Mouse (Mus musculus): ENCODE results near the gene Spata13.

The Spata13 gene

GRCm38 (mm10) chr14:60715686-60716085, 81.9 kb downstream of the Spata13 start:
- no peak for DNase-seq (ENCODE audit: low spot score in 2 of 2)

DNA sequence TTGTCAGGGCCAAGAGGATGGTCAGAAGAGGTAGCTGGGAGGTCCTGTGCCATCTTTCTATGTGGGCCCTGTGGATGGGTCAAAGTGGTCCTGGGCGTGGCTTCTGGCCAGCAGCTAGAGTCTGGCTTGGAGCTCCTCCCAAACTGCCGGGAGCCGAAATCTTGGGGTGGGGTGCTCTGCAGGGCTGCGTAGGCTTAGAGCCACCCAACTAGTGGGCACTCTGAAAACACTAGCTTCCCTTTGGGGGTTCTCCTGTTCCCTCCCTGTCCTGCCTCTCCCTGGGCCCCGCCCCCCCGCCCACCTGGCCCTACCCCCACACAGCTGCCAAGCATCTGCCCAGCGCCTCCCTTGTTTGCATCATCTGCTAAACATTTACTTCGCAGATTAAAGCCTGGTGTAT, 87.5 kb downstream of the Spata13 start:
- DNase-seq (ENCODE audit: low spot score in 2 of 2) = peak in 1 of 2 experiments; percentile 37

GRCm38 (mm10) chr14:60721938-60722337, 88.1 kb downstream of the Spata13 start:
- no peak for DNase-seq (ENCODE audit: low spot score in 2 of 2)

DNA sequence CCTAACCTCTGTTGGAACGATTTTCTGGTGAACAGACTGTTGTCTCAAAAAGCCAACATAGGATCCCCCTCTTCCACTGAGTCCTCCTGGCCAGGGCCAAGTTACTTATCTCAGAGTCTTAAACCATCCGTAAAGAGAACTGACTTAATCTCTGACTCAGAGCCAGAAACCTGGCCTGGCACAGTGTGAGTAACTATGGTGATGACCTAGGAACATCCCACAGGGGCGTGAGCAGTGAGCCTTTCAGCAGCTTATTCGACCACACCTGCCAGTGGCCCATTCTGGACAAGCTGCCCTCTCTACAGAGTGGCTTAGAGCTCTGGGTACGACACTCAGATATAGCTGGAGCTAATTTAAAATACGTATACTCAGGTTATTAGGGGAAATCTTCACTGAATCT, 92.3 kb downstream of the Spata13 start:
- no peak for DNase-seq (ENCODE audit: low spot score in 2 of 2)

DNA sequence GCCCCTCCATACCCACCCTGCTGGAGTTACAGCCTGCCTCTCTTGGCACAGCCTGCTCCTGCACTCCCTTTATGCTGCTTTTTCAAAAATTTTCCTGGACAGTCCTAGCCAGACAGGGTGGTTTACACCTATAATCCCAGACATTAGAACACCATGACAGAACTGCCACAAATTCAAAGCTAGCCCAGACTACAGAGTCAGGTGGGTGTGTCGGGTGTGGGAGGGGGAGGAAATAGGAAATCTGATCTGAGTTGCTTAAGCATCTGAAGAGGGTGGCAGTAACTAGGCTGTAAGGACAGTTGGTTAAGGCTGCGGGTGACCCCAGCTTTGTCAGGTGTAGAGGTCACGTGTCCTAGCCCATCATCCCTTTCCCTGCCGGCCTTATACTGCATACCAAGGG, 93.3 kb downstream of the Spata13 start:
- DNase-seq (ENCODE audit: low spot score in 2 of 2) = no peak

DNA sequence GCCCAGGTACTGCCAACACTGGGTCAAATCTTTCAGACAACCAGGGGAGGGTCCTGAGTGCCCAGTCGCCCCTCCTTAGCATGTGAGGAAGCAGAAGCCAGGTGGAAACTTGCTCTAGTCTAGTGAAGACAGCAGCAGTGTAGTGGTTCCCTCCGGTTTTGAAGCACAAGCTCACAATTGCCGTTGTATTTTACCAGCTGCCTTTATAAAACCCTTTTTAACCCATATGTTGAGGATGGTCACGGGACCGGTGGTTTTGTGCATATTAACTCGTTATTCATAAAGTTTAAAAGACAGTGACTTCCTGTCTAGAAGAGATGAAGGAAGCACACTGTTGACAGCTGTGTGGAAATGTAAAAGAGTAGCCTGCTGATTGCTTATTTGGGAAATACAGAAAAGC, 98.3 kb downstream of the Spata13 start:
- DNase-seq (ENCODE audit: low spot score in 2 of 2) = peak in 1 of 2 experiments; percentile 39

GRCm38 (mm10) chr14:60732787-60733186, 99.0 kb downstream of the Spata13 start:
- DNase-seq (ENCODE audit: low spot score in 2 of 2) = no peak

GRCm38 (mm10) chr14:60733706-60734105, 99.9 kb downstream of the Spata13 start:
- no peak for DNase-seq (ENCODE audit: low spot score in 2 of 2)

DNA sequence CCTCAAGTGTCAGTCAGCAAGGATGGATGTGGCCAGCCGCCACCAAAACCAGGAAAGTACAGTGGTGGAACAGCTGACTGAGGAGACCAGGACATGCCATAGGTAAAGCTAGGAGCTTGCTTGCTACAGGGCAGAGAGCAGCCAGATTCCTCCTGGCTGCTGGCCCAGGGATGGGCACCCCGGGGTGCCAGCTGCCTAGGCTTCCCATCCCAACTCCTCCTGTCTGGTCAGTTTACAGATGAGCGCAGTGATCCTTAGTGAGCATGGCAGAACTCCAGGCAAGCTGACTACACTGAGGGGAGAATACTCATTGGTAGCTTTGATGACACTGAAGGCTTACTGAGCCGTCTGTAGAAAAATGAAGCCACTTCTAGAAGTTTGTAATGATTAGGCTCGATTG, 101.4 kb downstream of the Spata13 start:
- DNase-seq (ENCODE audit: low spot score in 2 of 2) = no peak

GRCm38 (mm10) chr14:60735848-60736547, 102.2 kb downstream of the Spata13 start:
- DNase-seq (ENCODE audit: low spot score in 2 of 2) = no peak

- peak; percentile 73 to 80 for DNase-seq (ENCODE audit: low spot score in 2 of 2)
Measured at GRCm38 (mm10) chr14:60736591-60737192, 102.9 kb downstream of the Spata13 start.

- no peak for DNase-seq (ENCODE audit: low spot score in 2 of 2)
Measured at GRCm38 (mm10) chr14:60737202-60737611, 103.4 kb downstream of the Spata13 start.

- peak in 1 of 2 experiments; percentile 46 for DNase-seq (ENCODE audit: low spot score in 2 of 2)
Measured at GRCm38 (mm10) chr14:60738434-60738938, 104.7 kb downstream of the Spata13 start.

- DNase-seq (ENCODE audit: low spot score in 2 of 2) = no peak
Measured at GRCm38 (mm10) chr14:60739155-60739554, 105.4 kb downstream of the Spata13 start.

- peak in 1 of 2 experiments; percentile 26 for DNase-seq (ENCODE audit: low spot score in 2 of 2)
Measured at GRCm38 (mm10) chr14:60739616-60740015, 105.8 kb downstream of the Spata13 start.

DNA sequence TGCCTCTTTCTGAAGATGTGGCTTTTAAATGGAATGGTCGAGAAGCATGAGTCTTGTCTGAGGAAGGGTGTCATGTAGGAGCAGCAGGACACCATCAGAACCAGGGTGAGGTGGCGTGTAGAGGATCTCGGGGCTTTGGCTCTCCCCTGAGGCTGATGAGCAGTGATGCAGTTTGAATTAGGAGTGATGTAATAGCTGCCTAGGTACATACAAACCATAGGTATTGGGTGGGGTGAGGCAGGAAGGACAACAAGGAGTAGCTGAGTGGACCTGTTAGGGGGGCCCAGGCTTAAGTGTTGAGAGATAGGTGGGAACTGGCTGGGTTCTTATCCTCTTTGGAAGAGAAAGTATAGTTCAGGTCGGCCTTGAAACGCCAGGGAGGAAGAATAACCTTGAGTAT, 106.7 kb downstream of the Spata13 start:
- DNase-seq (ENCODE audit: low spot score in 2 of 2) = no peak

GRCm38 (mm10) chr14:60741033-60741432, 107.2 kb downstream of the Spata13 start:
- DNase-seq (ENCODE audit: low spot score in 2 of 2) = no peak

DNA sequence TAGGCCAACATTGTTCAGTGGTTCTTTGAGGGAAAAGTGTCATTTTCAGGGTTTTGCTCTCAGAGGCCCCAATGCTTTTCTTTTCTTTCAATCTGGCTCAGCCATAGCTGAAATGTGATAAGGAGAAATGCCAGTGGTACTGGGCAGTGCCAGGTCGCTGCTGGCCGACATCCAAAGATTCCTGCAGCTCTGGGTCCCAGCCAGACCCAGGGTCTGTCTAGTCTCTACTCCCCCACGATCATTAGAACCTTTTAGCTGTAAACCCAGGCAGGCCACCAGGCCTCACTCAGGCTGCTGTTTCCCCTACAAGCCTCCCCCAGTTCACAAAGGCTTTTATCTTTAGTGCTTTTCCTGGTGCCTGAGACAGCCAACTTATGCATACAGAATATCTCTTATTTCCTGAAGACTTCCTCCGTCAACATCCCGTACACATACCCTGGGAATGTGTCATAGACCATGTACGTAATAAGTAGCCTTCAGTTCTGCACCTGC, 107.7 kb downstream of the Spata13 start:
- DNase-seq (ENCODE audit: low spot score in 2 of 2) = no peak

GRCm38 (mm10) chr14:60743681-60744080, 109.9 kb downstream of the Spata13 start:
- DNase-seq (ENCODE audit: low spot score in 2 of 2) = no peak

- DNase-seq (ENCODE audit: low spot score in 2 of 2) = no peak
Measured at GRCm38 (mm10) chr14:60745201-60745600, 111.4 kb downstream of the Spata13 start.

DNA sequence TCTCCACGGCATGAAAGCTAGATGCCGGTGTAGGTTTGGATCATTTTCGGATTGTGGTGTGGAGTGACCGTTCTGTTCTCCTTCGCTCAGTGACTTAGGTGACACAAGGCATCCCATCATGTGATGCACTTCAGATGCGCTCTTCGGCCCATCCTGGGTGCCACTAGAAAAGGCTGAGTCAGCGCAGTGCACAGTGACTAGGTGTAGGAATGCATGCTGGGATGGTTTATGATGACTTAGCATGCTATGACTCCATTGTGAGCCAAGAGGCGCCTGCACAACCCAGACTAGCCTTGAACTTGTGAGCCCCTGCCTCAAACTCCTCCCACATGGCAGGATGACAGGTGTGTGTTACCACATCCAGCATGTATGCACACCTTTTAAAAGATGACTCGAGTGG, 112.3 kb downstream of the Spata13 start:
- DNase-seq (ENCODE audit: low spot score in 2 of 2) = no peak

GRCm38 (mm10) chr14:60747154-60747870, 113.5 kb downstream of the Spata13 start:
- no peak for DNase-seq (ENCODE audit: low spot score in 2 of 2)

Data from thymus, postnatal 10 days (tissue).